Mouse (Mus musculus): ENCODE results near the gene Vav2. TPM values are rescaled to one million over a fixed set of nuclear protein-coding genes. Genes with fewer than 3 reads are reported as not detected.

The Vav2 gene
- polyA plus RNA-seq, 1 experiment, result 24.6 TPM

GRCm38 (mm10) chr2:27377164-27377563 is 49.7 kb downstream of the Vav2 start:
- no peaks in the 10 kb centered on the region for H3K27me3 ChIP-seq (ENCODE audit: control insufficient read depth, insufficient read depth, low read length, poor library complexity, severe bottlenecking)
- H3K9me3 ChIP-seq (replicated peaks; ENCODE audit: control insufficient read depth, insufficient read depth, low read length, poor library complexity, severe bottlenecking), result no peaks in the 10 kb centered on the region
- no peak overlapping the region for H3K9ac ChIP-seq (ENCODE audit: low read depth, poor library complexity, severe bottlenecking)
- H3K4me1 ChIP-seq (ENCODE audit: control insufficient read depth, insufficient read depth, low read length), result peaks cover 32% of the 10 kb centered on the region
- no peak overlapping the region for H3K27ac ChIP-seq (ENCODE audit: insufficient read depth, low read length)
- TF ChIP-seq EP300 (IDR thresholded peaks at IDR 0.05; ENCODE audit: insufficient read depth, low read depth, low read length) (no peak), CTCF (IDR thresholded peaks at IDR 0.05; ENCODE audit: low read depth, low read length) (no peak), POLR2A (IDR thresholded peaks at IDR 0.05; ENCODE audit: insufficient read depth, low read length) (no peak)
- no peaks in the 10 kb centered on the region for H3K36me3 ChIP-seq (ENCODE audit: control insufficient read depth, insufficient read depth, low read length, poor library complexity, severe bottlenecking)
- H3K4me3 ChIP-seq (ENCODE audit: low read depth, low read length), result no peak overlapping the region

- H3K4me1 ChIP-seq (ENCODE audit: control insufficient read depth, insufficient read depth, low read length), result peaks cover 23% of the 10 kb centered on the region
- TF ChIP-seq EP300 (IDR thresholded peaks at IDR 0.05; ENCODE audit: insufficient read depth, low read depth, low read length) (no peak), CTCF (IDR thresholded peaks at IDR 0.05; ENCODE audit: low read depth, low read length) (no peak), POLR2A (IDR thresholded peaks at IDR 0.05; ENCODE audit: insufficient read depth, low read length) (no peak)
These were observed 51.7 kb downstream of the Vav2 start for GRCm38 (mm10) chr2:27375141-27375540.

GRCm38 (mm10) chr2:27373349-27373748 is 53.5 kb downstream of the Vav2 start:
- Histone ChIP-seq H3K36me3 (ENCODE audit: control insufficient read depth, insufficient read depth, low read length, poor library complexity, severe bottlenecking) (no peaks in the 10 kb centered on the region), H3K27ac (ENCODE audit: insufficient read depth, low read length) (no peak overlapping the region), H3K4me1 (ENCODE audit: control insufficient read depth, insufficient read depth, low read length) (peaks cover 14% of the 10 kb centered on the region), H3K4me3 (ENCODE audit: low read depth, low read length) (no peak overlapping the region), H3K9ac (ENCODE audit: low read depth, poor library complexity, severe bottlenecking) (no peak overlapping the region), H3K9me3 (replicated peaks; ENCODE audit: control insufficient read depth, insufficient read depth, low read length, poor library complexity, severe bottlenecking) (no peaks in the 10 kb centered on the region), H3K27me3 (ENCODE audit: control insufficient read depth, insufficient read depth, low read length, poor library complexity, severe bottlenecking) (no peaks in the 10 kb centered on the region)
- no peak for TF ChIP-seq CTCF (IDR thresholded peaks at IDR 0.05; ENCODE audit: low read depth, low read length)
- TF ChIP-seq POLR2A (IDR thresholded peaks at IDR 0.05; ENCODE audit: insufficient read depth, low read length), result no peak
- TF ChIP-seq EP300 (IDR thresholded peaks at IDR 0.05; ENCODE audit: insufficient read depth, low read depth, low read length), result no peak

More at GRCm38 (mm10) chr2:27375141-27375540, 51.7 kb downstream of the Vav2 start:
- Histone ChIP-seq H3K4me3 (ENCODE audit: low read depth, low read length) (no peak overlapping the region), H3K9me3 (replicated peaks; ENCODE audit: control insufficient read depth, insufficient read depth, low read length, poor library complexity, severe bottlenecking) (no peaks in the 10 kb centered on the region), H3K9ac (ENCODE audit: low read depth, poor library complexity, severe bottlenecking) (no peak overlapping the region), H3K27ac (ENCODE audit: insufficient read depth, low read length) (no peak overlapping the region), H3K36me3 (ENCODE audit: control insufficient read depth, insufficient read depth, low read length, poor library complexity, severe bottlenecking) (no peaks in the 10 kb centered on the region), H3K27me3 (ENCODE audit: control insufficient read depth, insufficient read depth, low read length, poor library complexity, severe bottlenecking) (no peaks in the 10 kb centered on the region)

GRCm38 (mm10) chr2:27371450-27371849 is 55.4 kb downstream of the Vav2 start:
- peaks cover 4% of the 10 kb centered on the region for H3K4me1 ChIP-seq (ENCODE audit: control insufficient read depth, insufficient read depth, low read length)
- H3K36me3 ChIP-seq (ENCODE audit: control insufficient read depth, insufficient read depth, low read length, poor library complexity, severe bottlenecking), result no peaks in the 10 kb centered on the region

GRCm38 (mm10) chr2:27368980-27369379 is 57.9 kb downstream of the Vav2 start:
- no peak for TF ChIP-seq POLR2A (IDR thresholded peaks at IDR 0.05; ENCODE audit: insufficient read depth, low read length)
- no peak for TF ChIP-seq EP300 (IDR thresholded peaks at IDR 0.05; ENCODE audit: insufficient read depth, low read depth, low read length)
- TF ChIP-seq CTCF (IDR thresholded peaks at IDR 0.05; ENCODE audit: low read depth, low read length), result no peak
- H3K27ac ChIP-seq (ENCODE audit: insufficient read depth, low read length), result no peak overlapping the region
- no peaks in the 10 kb centered on the region for H3K27me3 ChIP-seq (ENCODE audit: control insufficient read depth, insufficient read depth, low read length, poor library complexity, severe bottlenecking)
- H3K4me1 ChIP-seq (ENCODE audit: control insufficient read depth, insufficient read depth, low read length), result no peaks in the 10 kb centered on the region
- H3K9ac ChIP-seq (ENCODE audit: low read depth, poor library complexity, severe bottlenecking), result no peak overlapping the region
- H3K4me3 ChIP-seq (ENCODE audit: low read depth, low read length), result no peak overlapping the region
- no peaks in the 10 kb centered on the region for H3K36me3 ChIP-seq (ENCODE audit: control insufficient read depth, insufficient read depth, low read length, poor library complexity, severe bottlenecking)
- no peaks in the 10 kb centered on the region for H3K9me3 ChIP-seq (replicated peaks; ENCODE audit: control insufficient read depth, insufficient read depth, low read length, poor library complexity, severe bottlenecking)

More at GRCm38 (mm10) chr2:27371450-27371849, 55.4 kb downstream of the Vav2 start:
- Histone ChIP-seq H3K9me3 (replicated peaks; ENCODE audit: control insufficient read depth, insufficient read depth, low read length, poor library complexity, severe bottlenecking) (no peaks in the 10 kb centered on the region), H3K9ac (ENCODE audit: low read depth, poor library complexity, severe bottlenecking) (no peak overlapping the region), H3K27me3 (ENCODE audit: control insufficient read depth, insufficient read depth, low read length, poor library complexity, severe bottlenecking) (no peaks in the 10 kb centered on the region), H3K4me3 (ENCODE audit: low read depth, low read length) (no peak overlapping the region), H3K27ac (ENCODE audit: insufficient read depth, low read length) (no peak overlapping the region)
- TF ChIP-seq CTCF (IDR thresholded peaks at IDR 0.05; ENCODE audit: low read depth, low read length) (no peak), POLR2A (IDR thresholded peaks at IDR 0.05; ENCODE audit: insufficient read depth, low read length) (no peak), EP300 (IDR thresholded peaks at IDR 0.05; ENCODE audit: insufficient read depth, low read depth, low read length) (no peak)

GRCm38 (mm10) chr2:27365296-27365695 is 61.5 kb downstream of the Vav2 start:
- TF ChIP-seq CTCF (IDR thresholded peaks at IDR 0.05; ENCODE audit: low read depth, low read length) (no peak), POLR2A (IDR thresholded peaks at IDR 0.05; ENCODE audit: insufficient read depth, low read length) (no peak), EP300 (IDR thresholded peaks at IDR 0.05; ENCODE audit: insufficient read depth, low read depth, low read length) (no peak)

More at GRCm38 (mm10) chr2:27365296-27365695, 61.5 kb downstream of the Vav2 start:
- H3K27ac ChIP-seq (ENCODE audit: insufficient read depth, low read length), result no peak overlapping the region
- H3K27me3 ChIP-seq (ENCODE audit: control insufficient read depth, insufficient read depth, low read length, poor library complexity, severe bottlenecking), result no peaks in the 10 kb centered on the region
- H3K9me3 ChIP-seq (replicated peaks; ENCODE audit: control insufficient read depth, insufficient read depth, low read length, poor library complexity, severe bottlenecking), result no peaks in the 10 kb centered on the region
- no peak overlapping the region for H3K4me3 ChIP-seq (ENCODE audit: low read depth, low read length)
- H3K9ac ChIP-seq (ENCODE audit: low read depth, poor library complexity, severe bottlenecking), result no peak overlapping the region
- no peaks in the 10 kb centered on the region for H3K36me3 ChIP-seq (ENCODE audit: control insufficient read depth, insufficient read depth, low read length, poor library complexity, severe bottlenecking)
- H3K4me1 ChIP-seq (ENCODE audit: control insufficient read depth, insufficient read depth, low read length), result no peaks in the 10 kb centered on the region

All from ES-Bruce4 (cell line).